Mouse (Mus musculus) heart, postnatal 0 days (tissue): ENCODE measurements around the gene Tmem110. TPM values are rescaled to one million over a fixed set of nuclear protein-coding genes. Genes with fewer than 3 reads are reported as not detected.

ENCODE experiments used
- ATAC-seq: fragments of 200-750 bp; cut with Nextera tagmentation; 2 replicates; pipeline ENCODE4 v1.8.0; 2017; ENCODE audit warnings: low read depth, moderate number of reproducible peaks, moderate library complexity; ENCODE audit not compliant: insufficient read depth
- DNase-seq: peaks from one replicate; pipeline ENCODE4 v3.0.0-alpha.2; 2016; ENCODE audit warnings: low spot score
- H3K27ac ChIP-seq: fragments of 300-500 bp; sonication (generic); 2 replicates; pipeline ENCODE4 v1.5.1; 2014; ENCODE audit warnings: low read depth, mild to moderate bottlenecking
- H3K27me3 ChIP-seq: fragments of 300-500 bp; sonication (generic); 2 replicates; pipeline ENCODE4 v1.6.1; 2014; ENCODE audit warnings: low read length, mixed read lengths; ENCODE audit not compliant: control insufficient read depth, insufficient read depth
- H3K36me3 ChIP-seq: fragments of 300-500 bp; sonication (generic); replicated peaks from 2 replicates; pipeline ENCODE4 v1.6.1; 2014; ENCODE audit warnings: low read length, mixed read lengths; ENCODE audit not compliant: control insufficient read depth, insufficient read depth
- H3K4me1 ChIP-seq: fragments of 300-500 bp; sonication (generic); 2 replicates; pipeline ENCODE4 v1.6.1; 2014; ENCODE audit warnings: antibody characterized with exemption; ENCODE audit not compliant: control insufficient read depth, insufficient read depth
- H3K4me2 ChIP-seq: fragments of 300-500 bp; sonication (generic); 2 replicates; pipeline ENCODE4 v1.6.1; 2014; ENCODE audit warnings: low read depth, mild to moderate bottlenecking, low read length, moderate library complexity
- H3K4me3 ChIP-seq: fragments of 300-500 bp; sonication (generic); 2 replicates; pipeline ENCODE4 v1.5.1; 2014; ENCODE audit warnings: low read depth, low read length
- H3K9ac ChIP-seq: fragments of 300-500 bp; sonication (generic); replicated peaks from 2 replicates; pipeline ENCODE4 v1.6.1; 2014; ENCODE audit warnings: low read depth, low read length, mixed read lengths
- H3K9me3 ChIP-seq: fragments of 300-500 bp; sonication (generic); replicated peaks from 2 replicates; pipeline ENCODE4 v1.6.1; 2016; ENCODE audit warnings: low read length; ENCODE audit not compliant: control insufficient read depth
- CTCF ChIP-seq: IDR thresholded peaks from 2 replicates; pipeline ENCODE4 v1.5.1; 2016; ENCODE audit warnings: antibody characterized with exemption, control low read depth, low read depth
- EP300 ChIP-seq: IDR thresholded peaks from 2 replicates; pipeline ENCODE4 v1.6.1; 2016; ENCODE audit warnings: antibody characterized with exemption, low read depth
- WGBS: fragments of 180-500 bp; shearing (Covaris S2); extraction: QIAGEN DNeasy Blood & Tissue Kit; methylation state at CpG from one replicate; pipeline ENCODE4 v1.1.7; 2014; 5-methylcytosine and 5-hydroxymethylcytosine counted together
- polyA plus RNA-seq: library from polyadenylated mRNA; unstranded; fragments of >200 nt; fragmentation: Nextera tagmentation; extraction: Ambion mirVana; gene quantifications from 2 replicates; pipeline ENCODE4 v1.2.1, GENCODE M21; 2015
- total RNA-seq: library from RNA; depleted of rRNA; stranded (reverse); fragments of >200 nt; gene quantifications from 2 replicates; pipeline ENCODE4 v1.2.3, GENCODE M21; 2014; ENCODE audit warnings: low replicate concordance

Tmem110 gene
- total and polyA plus RNA-seq, 2 experiments from 2014 or later = 4.7 to 9.9 TPM

- DNase-seq = no peak
- H3K4me2 ChIP-seq = no peak overlapping the region
- TF ChIP-seq EP300 (no peak), CTCF (no peak)
- H3K4me1 ChIP-seq = 0 out of 2 replicates have a peak, but pooled peaks cover 2% of the 10 kb centered on the region
- no peak for ATAC-seq
- no peak overlapping the region for H3K4me3 ChIP-seq
- no peaks in the 10 kb centered on the region for H3K27me3 ChIP-seq
- no peaks in the 10 kb centered on the region for H3K36me3 ChIP-seq
- WGBS = 72% methylated on average over 5 of the region's 5 CpGs
- no peak overlapping the region for H3K9ac ChIP-seq
- H3K9me3 ChIP-seq = no peaks in the 10 kb centered on the region
- H3K27ac ChIP-seq = no peak overlapping the region
Observed at GRCm38 (mm10) chr14:30852325-30852724, 26.9 kb downstream of the Tmem110 start.

DNA sequence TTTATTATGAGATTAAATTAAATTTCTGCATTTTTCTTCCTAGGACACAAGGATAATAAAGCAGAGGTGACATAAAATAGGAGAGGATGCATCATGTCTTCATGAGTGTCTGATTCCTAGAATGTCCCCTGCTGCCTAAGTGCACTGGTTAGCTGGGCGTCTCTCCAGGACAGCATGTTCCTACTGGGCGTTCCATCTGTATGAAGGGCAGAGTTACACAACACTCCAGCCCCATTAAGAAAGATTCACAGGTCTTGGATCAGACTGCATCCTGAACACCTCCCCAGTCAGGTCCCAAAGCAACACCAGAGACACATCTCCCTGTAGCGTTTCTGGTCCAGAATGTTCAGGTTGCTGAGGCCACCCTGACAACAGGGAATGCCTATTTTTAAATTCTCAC is 29.9 kb downstream of the Tmem110 start:
- H3K4me2 ChIP-seq = no peak overlapping the region
- no peak for ATAC-seq
- no peak overlapping the region for H3K27ac ChIP-seq
- no peak for DNase-seq
- no peaks in the 10 kb centered on the region for H3K36me3 ChIP-seq
- H3K9ac ChIP-seq = no peak overlapping the region
- H3K4me1 ChIP-seq = 0 out of 2 replicates have a peak, but pooled peaks cover 2% of the 10 kb centered on the region
- no peak for TF ChIP-seq EP300
- no peak for TF ChIP-seq CTCF
- no peaks in the 10 kb centered on the region for H3K9me3 ChIP-seq
- WGBS = 82% methylated on average over 3 of the region's 3 CpGs
- no peaks in the 10 kb centered on the region for H3K27me3 ChIP-seq
- H3K4me3 ChIP-seq = no peak overlapping the region

DNA sequence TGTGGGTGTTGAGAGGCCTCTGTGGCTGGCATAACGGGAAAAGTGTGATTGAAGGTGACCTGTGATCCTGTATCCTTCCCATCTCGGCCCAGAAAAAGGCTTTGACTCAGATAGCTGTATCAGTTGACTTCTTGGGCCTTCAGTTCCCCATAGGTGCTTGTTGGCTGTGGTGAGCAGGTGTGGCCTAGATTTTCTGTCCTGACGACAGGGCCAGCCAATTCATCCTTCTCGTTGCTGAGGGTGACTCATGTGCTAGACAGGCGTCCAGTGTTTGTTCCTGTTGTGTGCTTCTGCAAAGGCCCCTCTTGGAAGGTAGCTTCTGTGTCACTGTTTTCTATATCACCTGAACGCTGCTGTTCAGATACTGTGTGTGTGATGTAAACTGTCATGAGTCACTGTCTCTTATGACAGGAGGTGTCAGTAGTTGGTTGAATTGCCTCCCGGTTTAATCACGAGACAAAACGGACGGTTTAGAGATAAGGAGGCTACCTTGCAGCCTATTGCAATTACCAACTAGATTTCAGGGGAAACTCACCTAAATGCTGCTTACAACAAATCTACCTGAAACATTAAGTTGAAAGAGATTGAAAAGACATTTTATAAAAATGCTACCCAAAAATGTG is 31.6 kb downstream of the Tmem110 start:
- no peak overlapping the region for H3K4me3 ChIP-seq
- DNase-seq (no peak), ATAC-seq (no peak)
- TF ChIP-seq CTCF = no peak
- TF ChIP-seq EP300 = no peak
- no peak overlapping the region for H3K4me2 ChIP-seq
- no peaks in the 10 kb centered on the region for H3K9me3 ChIP-seq
- no peaks in the 10 kb centered on the region for H3K36me3 ChIP-seq
- H3K27me3 ChIP-seq = no peaks in the 10 kb centered on the region
- H3K27ac ChIP-seq = no peak overlapping the region
- WGBS = 46% methylated on average over 10 of the region's 10 CpGs
- H3K4me1 ChIP-seq = 0 out of 2 replicates have a peak, but pooled peaks cover 2% of the 10 kb centered on the region
- H3K9ac ChIP-seq = no peak overlapping the region

GRCm38 (mm10) chr14:30857990-30858389 is 32.6 kb downstream of the Tmem110 start:
- no peak overlapping the region for H3K4me2 ChIP-seq
- ATAC-seq (no peak), DNase-seq (no peak)
- 76% methylated on average over 4 of the region's 4 CpGs for WGBS
- no peaks in the 10 kb centered on the region for H3K9me3 ChIP-seq
- no peak overlapping the region for H3K9ac ChIP-seq
- no peak overlapping the region for H3K4me3 ChIP-seq
- no peaks in the 10 kb centered on the region for H3K4me1 ChIP-seq
- H3K36me3 ChIP-seq = no peaks in the 10 kb centered on the region
- TF ChIP-seq CTCF (peak; percentile 39), EP300 (no peak)
- no peaks in the 10 kb centered on the region for H3K27me3 ChIP-seq
- H3K27ac ChIP-seq = no peak overlapping the region

DNA sequence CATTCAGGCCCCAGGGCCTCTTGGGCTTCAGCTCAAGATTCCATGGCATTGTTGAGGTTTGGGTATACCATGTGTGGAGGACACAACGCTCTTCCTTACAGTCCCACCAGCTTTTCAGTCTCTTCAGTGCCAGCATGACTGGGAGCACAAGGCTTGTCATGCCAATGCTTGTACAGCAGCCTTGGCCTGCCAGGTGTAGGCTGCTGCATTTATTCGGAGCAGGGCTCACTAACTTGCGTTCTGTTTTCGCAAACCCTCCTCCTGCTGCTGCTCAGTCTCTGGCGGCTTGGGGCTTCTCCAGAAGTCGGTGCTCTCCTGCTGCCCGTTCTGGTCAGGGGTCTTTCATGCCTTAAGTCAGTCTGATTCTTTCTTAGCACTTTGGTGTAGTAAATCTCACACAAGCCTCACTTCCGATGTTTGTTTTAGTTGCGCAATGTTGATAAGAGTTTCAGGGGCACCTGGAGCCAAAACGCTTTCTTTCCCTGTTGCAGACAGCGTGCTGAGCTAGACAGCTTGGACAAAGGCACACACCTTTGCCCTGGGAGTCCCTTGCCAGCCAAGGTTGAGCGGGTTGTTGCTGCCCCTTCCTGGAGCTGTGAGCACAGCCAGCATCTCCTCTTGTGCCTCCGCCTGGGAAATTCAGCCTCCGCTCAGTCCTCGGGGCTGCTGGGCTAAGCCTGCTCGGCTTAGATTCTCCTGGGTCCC is 36.2 kb downstream of the Tmem110 start:
- DNase-seq (no peak), ATAC-seq (no peak)
- no peak overlapping the region for H3K4me2 ChIP-seq
- H3K27me3 ChIP-seq = no peaks in the 10 kb centered on the region
- peaks cover 6% of the 10 kb centered on the region; the same call in 1 of the 2 replicates for H3K36me3 ChIP-seq
- no peak overlapping the region for H3K4me3 ChIP-seq
- H3K27ac ChIP-seq = no peak overlapping the region
- 65% methylated on average over 16 of the region's 16 CpGs for WGBS
- no peaks in the 10 kb centered on the region for H3K4me1 ChIP-seq
- TF ChIP-seq EP300 (no peak), CTCF (no peak)
- no peak overlapping the region; the same call in 1 of the 2 replicates for H3K9ac ChIP-seq
- H3K9me3 ChIP-seq = no peaks in the 10 kb centered on the region
